Mouse (Mus musculus): Measurements from ENCODE around the gene Mapk10.

Gene Mapk10

DNA sequence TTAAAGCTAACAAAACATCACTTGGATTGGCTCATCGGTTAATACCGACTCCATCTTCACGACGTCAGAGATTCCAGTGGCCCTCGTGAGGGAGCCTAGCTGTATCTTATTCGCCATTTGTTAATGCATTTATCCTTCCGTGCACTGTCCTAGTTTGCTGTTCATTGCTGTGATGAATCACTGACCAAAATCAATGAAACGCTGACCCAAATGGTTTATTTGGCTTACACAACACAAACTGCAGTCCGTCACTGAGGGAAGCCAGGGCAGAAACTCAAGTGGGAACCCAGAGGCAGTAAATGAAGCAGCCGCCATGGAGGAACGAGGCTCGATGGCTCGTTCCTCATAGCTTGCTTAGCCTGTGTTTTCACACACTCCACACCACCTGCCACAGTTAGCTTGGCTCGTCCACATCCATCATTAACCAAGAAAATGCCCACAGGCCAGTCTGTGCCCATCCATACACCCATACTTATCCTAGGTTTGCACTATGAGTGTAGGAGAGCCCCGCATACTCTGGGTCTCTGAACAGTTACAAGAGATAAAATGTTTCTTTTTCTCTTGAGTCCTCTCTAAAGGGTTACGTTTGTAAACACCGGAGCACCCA, 140.0 kb downstream of the Mapk10 start:
- DNase-seq (ENCODE audit: low read depth, low spot score): no peak

DNA sequence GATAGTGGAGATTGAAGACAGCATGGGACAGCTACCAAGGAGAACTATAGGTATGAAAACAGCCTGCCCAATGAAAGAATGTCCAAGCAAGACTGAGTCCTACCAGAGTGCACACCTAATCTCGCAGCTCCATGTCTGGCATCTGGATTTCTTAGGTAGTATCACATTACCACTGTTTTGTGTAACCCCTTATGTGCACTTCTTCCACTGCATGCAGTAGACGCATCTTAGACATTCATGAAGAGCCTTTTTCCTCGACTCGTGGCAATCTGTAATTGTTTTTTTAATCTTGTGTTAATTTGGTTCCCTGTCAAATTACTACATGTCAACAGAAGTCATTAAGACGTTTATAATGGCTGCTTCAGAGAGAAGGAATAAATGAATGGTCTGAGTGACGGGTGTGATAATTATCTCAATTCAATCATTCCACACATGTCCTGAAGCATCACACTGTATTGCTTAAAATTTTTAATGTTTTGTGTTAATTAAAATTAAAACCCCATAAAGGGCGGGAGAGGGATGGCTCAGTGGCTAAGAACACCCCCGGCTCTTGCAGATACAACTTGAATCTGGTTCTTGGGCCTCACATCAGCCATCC, 160.7 kb downstream of the Mapk10 start:
- DNase-seq (ENCODE audit: low read depth, low spot score): no peak

DNA sequence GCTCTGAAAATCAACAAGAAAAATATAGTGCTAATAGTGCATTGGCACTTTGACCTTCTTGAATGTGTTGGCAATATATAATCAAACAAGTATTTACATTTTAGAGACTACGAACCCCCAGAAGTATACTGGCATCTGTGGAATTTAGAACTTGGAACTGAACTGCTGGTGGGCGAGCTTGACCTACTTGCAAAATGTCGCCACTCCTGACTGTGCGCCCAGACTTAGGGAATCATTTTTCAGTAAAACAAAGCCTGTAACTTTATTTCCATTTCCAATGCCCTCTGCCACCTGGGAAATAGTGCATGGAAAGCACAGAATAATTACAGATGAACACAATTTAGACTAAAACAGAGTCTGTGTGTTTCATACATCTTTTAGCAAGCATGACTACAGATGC, 163.1 kb downstream of the Mapk10 start:
- DNase-seq (ENCODE audit: low read depth, low spot score): no peak

DNA sequence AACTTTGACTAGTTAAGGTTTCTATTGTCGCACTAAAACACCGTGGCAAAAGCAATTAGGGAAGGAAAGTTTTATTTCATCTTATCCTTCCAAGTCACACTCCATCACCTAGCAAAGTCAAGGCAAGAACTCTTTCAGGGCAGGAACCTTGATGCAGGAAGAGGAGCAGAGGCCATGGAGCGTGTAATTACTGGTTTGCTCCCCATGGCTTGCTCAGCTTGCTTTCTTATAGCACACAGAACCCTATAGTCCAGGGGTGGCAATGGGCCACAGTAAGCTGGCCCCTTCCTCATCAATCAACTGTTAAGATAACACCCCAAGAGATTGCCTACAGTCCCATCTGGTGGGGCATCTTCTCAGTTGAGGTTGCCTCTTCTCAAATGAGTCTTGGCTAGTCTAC, 173.4 kb downstream of the Mapk10 start:
- no peak for DNase-seq (ENCODE audit: low read depth, low spot score)

DNA sequence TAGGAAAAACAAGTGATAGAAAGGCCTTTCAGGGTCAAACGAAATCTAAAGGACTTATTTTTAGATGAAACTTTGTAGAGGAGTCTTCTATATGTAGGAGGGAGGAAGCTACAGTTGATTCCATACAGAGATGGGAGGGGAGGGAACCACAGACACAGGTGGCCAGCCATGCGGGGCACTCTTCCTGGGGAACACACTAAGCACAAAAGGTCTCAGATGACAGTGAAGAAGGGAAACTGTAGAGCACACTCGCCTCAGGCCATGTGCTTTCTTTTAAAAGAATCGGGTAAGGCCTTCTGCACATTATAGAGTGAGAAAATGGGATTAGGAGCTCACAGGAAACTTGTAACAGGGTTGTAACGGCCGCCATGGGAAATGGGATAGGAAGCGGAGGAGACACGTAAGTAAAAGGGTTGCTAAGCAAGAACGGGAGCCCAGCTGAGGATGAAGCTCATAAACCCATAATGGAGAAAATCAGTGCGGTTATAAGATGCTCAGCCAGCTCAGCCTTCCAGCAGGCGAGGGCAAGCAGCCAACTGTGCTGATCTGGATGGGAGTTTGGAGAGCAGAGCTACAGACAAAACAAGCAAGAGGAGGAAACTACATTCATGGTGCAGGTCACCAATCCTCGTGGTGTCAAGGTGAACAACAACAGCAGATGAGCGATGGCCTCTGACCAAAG, 182.1 kb downstream of the Mapk10 start:
- no peak for DNase-seq (ENCODE audit: low read depth, low spot score)

DNA sequence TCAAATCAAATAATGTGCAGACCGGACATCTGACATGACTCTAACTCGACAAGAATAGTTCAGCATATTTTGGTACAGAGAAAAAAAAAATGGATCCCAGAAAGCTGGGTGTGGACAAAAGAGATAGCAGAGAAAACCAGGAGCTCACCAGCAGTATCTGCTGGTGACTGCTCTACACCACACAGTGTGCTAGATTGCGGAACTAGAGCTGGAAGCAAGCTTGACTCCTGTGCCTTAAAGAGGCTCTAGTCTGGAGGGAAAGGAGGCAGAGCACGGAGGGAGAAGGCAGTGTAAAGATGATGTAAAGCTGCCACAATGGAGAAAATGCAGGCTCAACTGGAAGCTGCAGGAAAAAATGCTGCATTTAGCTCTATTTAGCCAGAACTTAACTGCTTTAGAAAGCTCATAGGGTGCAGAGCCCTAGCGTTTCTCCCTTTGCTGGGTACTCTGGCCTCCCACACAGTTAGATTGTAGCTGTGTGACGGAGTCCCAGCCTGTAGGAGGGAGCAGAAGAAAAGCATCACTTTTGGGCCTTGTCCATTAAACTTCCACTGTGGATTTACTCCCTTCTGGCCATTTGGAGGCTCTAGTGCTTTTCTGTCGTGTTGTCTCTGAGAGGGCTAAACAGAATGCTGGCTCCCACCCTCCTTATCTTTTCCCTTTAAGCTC, 188.5 kb downstream of the Mapk10 start:
- no peak for DNase-seq (ENCODE audit: low read depth, low spot score)

DNA sequence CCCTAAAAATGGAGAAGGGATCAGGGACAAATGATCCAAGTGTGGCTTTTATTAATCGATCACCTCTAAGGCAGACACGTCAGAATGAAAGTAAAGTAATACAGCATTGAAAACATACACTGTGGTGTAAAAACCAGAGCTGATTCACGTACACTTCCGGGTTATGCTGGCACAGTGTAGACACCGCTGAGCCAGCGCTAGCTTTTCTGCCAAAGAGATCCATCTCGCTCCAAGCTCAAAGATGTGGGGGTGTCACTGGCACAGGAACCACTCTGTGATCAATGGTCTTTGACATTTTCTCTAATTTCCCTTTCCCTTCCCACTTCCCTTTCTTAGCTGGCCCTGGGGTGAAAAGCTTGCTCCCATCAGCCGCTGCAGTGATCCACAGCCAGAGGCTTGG, 189.7 kb downstream of the Mapk10 start:
- no peak for DNase-seq (ENCODE audit: low read depth, low spot score)

DNA sequence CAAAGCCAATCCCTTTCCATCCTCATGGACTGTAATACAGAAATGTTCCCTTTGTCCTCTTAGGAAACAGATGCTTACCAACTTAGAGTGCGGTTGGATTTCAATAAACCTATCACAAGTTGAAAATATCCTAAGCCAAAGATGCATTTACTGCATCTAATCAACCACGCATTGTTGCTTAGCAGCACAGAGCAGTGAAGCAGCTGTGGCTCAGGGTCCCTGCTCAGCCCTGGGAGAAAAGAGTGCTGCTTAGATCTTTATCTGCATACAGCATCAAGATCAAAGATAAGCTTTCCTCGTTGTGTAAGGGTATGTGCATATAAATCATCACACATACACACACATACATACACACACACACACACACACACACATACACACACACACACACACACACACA, 190.2 kb downstream of the Mapk10 start:
- no peak for DNase-seq (ENCODE audit: low read depth, low spot score)

DNA sequence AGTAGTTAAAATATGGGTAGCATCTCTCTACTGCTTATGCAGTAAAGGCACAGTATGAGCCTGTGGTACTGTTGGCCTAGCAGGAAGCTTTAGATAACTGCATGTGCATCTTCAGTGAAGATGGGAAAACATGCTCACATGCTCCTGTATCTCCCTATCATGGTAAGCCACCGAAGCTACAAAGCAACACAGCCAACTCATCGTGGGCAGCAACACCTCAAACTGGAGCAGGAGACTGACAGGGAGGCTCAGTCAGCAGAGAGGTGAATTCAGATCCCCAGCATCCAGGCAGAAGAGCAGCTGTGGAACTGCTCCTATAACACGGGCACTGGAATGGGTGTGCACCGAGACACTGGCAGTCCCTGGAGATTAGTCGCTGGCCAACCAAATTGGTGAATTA, 191.0 kb downstream of the Mapk10 start:
- DNase-seq (ENCODE audit: low read depth, low spot score): no peak

DNA sequence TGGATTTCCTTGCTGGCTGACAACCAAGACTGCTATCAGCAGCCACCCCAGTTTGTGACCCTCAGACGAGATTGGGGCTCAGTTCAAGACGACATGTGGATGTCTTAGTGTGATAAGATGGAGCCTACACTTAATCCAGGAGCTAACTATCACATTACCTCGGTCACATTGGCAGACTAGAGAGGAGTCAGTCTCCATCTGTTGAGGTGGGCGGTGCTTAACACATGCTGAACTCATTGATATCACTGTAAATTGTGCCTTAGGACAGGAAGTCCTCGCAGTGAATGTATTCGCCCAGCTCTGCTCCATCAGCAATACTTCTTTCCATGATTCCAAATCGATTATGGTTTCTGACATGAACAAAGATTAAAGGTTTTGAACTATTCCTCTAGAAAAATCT, 193.5 kb downstream of the Mapk10 start:
- no peak for DNase-seq (ENCODE audit: low read depth, low spot score)

DNA sequence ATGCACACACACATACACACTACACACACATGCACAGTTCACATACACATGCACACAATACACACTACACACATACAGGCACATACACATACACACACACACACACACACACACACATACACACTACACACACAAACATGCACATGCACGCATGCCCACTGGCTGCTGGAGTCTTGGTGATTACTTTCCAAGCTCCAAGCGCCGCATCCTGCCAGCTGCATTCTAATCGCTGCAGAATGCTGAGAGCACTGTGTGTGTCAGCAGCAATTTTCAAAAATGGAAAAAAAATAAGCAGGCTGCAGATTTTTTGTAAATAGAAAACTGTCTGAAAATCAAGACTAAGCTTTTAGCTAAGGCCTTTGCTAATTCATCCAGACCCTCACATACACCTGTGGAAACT, 196.8 kb downstream of the Mapk10 start:
- DNase-seq (ENCODE audit: low read depth, low spot score): no peak

DNA sequence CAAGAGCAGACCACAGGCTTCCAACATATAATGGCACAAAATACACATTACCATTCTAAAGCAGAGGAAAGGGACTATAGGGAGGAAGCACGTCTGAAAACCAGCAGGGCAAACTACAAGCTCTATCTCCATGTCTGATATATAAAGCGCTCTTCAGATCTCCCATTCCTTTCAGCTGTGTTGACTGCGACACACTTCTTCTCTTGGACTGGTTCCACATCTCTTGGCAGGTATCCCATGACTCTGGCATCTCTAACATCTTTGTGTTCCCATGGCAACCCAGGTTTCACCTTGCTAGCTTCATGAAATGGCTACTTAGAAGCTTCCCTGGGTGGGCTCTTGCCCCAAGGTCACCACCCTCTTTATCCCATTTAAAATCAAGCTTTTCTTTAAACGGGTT, 202.2 kb downstream of the Mapk10 start:
- no peak for DNase-seq (ENCODE audit: low read depth, low spot score)

DNA sequence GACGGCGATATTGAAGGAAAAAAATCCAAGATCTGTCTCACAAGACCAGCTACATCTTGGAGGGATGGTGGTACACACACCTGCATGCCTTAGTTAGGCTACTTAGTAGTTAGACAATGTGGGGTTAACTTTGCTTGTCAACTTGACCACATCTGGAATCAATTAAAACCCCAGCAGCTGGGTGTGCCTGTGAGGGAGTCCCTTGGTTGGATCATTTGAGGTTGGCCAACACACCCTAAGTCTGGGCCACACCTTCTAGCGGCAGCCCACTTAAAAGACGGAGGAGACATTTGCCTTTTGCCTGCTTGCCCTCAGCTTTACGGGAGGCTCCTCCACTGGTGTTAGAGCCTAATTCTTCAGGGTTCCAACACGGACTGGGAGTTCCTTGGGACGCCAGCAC, 209.0 kb downstream of the Mapk10 start:
- no peak for DNase-seq (ENCODE audit: low read depth, low spot score)

DNA sequence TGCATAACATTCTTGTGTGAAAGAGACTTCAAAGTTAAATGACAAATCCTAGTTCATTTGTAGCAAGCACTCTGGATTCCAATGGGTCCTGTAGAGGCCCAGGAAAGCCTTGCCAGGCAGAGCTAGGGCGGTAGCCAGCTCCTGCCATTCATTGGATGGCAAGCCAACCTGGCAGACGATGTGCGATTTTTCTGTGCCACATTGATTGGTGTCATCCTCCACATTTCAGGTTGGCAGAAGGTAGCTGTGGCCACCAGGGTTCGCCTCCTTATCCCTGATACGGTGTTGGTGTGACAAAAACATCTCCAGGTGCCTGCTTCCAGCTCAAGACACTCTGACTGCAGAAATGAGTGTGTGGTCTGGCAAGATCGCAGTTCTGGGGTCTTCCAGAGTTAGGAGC, 210.6 kb downstream of the Mapk10 start:
- DNase-seq (ENCODE audit: low read depth, low spot score): no peak

DNA sequence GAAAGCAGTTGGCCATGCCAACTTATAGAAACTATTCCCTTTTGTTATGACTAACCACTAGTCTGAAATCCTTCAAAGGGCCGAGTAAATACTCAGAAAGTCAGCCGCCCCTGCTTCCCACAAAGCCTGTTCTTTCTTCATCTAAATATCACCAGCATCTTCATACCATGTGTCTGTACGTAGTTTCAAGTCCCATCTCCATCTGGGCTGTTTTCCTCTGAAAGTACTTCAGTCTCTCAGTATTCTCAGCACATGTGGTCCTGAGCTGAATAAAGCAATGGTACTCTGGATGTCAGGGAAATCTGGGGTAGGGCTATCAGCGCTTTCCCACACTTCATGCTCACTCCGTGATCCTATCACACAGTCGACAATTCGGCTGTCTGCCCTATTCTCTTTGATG, 212.6 kb downstream of the Mapk10 start:
- no peak for DNase-seq (ENCODE audit: low read depth, low spot score)

DNA sequence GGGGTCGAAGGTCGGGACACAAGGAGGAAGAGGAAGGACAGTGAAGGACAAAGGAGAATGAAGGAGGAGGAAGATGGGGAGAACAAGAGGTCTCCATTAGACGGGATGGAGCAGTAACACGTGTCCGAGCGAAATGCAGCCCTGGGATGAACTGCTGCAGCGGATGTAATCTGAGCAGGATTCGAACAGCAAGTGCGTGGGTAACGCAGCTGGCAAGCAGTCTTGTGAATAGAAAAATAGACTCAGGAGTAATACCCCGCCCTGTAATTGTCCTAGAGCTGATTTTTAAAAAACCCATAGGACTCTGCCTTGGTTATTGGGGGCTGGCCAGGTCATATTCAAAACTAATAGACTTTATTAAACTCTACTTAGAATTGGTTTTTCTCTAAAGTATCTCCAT, 213.2 kb downstream of the Mapk10 start:
- no peak for DNase-seq (ENCODE audit: low read depth, low spot score)

DNA sequence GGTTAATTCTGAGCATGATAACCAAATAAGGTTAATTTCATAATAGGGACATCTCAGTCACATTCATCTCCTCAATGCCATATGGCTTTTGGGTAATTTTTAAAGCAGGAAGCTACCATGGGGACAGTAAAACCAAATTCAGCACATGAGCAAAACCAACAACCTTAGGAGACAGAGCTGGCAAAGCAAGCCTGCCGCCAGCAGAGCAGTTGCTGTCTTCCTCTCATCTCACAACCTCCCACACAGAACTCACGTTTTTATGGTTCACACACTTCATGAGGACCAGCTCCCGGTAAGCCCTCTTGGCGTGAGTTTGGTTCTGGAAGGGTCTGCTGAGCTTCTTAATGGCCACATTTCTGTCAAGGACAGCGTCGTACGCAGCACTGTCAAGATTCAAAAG, 214.8 kb downstream of the Mapk10 start:
- no peak for DNase-seq (ENCODE audit: low read depth, low spot score)

DNA sequence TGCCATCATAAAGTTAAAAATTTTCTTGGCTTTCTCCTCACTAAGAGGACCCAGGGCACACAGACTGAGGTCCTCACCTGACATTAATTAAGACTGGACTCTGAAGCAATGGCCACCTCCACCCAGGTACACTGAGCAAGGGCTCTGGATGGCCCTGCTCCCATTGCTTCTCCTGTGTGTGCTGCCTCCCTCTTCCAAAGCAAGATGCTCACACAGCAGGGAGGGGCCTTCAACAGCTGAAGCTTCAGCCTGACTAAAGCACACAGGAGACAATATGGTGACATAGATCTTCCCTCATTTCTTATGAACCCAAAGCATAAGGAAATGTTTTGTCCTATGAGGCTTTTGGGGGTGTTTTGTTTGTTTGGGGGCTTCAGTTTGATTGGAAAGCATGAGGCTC, 215.2 kb downstream of the Mapk10 start:
- no peak for DNase-seq (ENCODE audit: low read depth, low spot score)

DNA sequence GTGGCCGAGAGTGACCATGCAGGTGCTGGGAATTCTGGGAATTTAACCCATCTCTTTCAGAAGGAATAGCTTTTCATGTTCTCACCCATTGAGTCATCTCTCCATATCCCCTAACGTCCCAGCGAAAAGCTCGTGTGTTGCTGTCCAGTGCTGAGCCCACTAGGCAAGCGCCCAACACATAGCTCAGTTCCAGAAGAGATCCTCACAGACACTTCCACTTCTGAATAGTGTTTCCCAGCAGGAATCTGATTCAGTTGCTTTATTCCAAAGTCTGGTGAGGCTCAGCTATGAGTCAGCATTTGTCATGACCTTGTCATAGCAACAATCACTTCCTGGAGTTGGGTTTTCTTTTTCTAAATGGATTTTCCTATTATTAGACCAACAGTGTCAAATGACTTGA, 217.2 kb downstream of the Mapk10 start:
- no peak for DNase-seq (ENCODE audit: low read depth, low spot score)

DNA sequence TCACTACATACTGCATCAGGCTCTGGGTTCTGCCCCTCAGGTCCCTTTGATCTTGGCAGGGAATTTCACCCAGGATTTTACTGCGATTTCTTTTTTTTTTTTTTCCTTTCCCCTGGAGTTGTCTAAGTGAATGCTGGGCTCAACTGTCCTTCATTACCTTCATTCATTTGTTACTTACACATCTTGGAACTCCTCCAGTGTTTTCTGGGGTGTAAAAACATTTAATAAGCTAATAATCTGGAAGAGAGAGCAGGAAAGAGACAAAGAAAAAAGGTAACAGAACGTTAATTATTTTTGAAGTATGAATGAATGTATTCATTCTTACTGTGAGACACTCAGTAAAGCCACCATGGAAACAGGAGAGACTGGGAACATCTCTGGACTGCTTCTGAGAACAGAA, 219.4 kb downstream of the Mapk10 start:
- DNase-seq (ENCODE audit: low read depth, low spot score): no peak

DNA sequence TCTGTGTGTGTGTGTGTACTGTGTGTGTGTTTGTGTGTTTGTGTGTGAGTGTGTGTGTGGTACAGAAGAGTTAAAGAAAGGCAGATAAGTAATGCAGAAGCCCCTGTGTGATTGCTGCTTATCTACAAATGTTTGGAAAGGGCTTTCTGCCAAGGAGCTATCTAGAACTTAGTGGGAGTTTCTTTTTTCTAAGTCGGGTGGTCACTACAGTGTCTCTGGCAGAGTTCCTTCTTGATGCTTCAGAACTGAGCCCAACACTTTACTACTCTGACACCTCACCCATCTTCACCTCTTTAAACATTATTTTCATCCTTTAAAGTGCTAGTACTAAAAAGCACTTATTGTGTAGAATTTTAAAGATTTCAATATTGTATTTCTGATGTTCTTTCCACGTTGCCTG, 232.8 kb downstream of the Mapk10 start:
- DNase-seq (ENCODE audit: low read depth, low spot score): no peak

DNA sequence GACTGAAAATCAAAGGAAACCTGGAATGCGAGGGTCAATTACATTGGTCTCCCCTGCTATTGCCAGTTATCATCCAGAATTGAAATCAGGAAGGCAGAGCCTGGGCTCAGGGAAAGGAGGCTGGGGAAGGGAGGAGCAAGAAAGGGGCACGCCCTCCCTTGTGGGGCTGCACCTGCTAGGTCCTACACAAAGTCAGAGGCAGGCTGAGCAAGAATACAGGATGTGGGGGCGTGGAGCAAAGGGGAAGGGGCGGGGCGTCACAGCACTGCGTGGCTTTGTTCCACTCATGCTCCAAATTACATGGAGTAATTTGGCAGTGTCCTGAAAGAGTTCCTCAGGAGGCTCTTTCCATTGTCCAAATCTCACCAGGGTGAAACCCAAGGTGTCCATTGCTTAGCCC, 234.0 kb downstream of the Mapk10 start:
- no peak for DNase-seq (ENCODE audit: low read depth, low spot score)

DNA sequence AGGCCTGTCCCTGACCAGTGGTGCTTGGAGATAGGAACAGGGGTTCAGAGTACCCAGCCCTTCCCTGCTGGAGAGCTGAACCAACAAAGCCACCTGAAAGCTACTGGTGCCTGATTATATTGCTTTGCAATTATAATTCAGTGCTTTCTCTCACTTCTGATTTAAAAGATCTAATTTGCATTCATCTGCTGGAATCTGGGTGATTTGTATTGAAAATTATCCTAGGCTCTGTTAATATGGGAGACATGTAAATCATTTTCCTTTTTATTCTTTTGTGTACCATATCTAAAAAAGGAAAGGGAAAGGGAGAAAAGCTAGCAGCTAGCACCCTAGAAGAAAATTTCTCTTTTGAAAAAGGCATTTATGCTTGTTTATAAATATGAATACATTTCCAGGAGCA, 234.6 kb downstream of the Mapk10 start:
- no peak for DNase-seq (ENCODE audit: low read depth, low spot score)
